Mouse (Mus musculus) heart, postnatal 0 days (tissue): Measurements from ENCODE around the gene Spns2.

Experiments
- CTCF ChIP-seq: IDR thresholded peaks from 2 replicates; pipeline ENCODE4 v1.5.1; 2016; ENCODE audit warnings: antibody characterized with exemption, control low read depth, low read depth
- EP300 ChIP-seq: IDR thresholded peaks from 2 replicates; pipeline ENCODE4 v1.6.1; 2016; ENCODE audit warnings: antibody characterized with exemption, low read depth

GRCm38 (mm10) chr11:72538811-72539210 is 49.1 kb upstream of the Spns2 start:
- TF ChIP-seq CTCF = no peak
- TF ChIP-seq EP300 = no peak
